Mouse (Mus musculus) neural tube, embryonic 11.5 days (tissue): Measurements from ENCODE around the gene Ccdc162. TPM values are rescaled to one million over a fixed set of nuclear protein-coding genes. Genes with fewer than 3 reads are reported as not detected.

Source experiments
- ATAC-seq: fragments of 200-750 bp; cut with Nextera tagmentation; 2 replicates; pipeline ENCODE4 v1.8.0; 2017; ENCODE audit warnings: moderate number of reproducible peaks, mild to moderate bottlenecking, moderate TSS enrichment, moderate library complexity; ENCODE audit not compliant: insufficient read depth, low FRiP score, low TSS enrichment
- DNase-seq: peaks from one replicate; pipeline ENCODE4 v3.0.0-alpha.2; 2015; ENCODE audit warnings: low spot score
- H3K27ac ChIP-seq: fragments of 300-500 bp; sonication (generic); 2 replicates; pipeline ENCODE4 v1.5.1; 2014; ENCODE audit warnings: low read depth, mild to moderate bottlenecking, low read length
- H3K27me3 ChIP-seq: fragments of 300-500 bp; sonication (generic); 2 replicates; pipeline ENCODE4 v1.6.1; 2014; ENCODE audit warnings: mild to moderate bottlenecking, low read length, mixed read lengths; ENCODE audit not compliant: control insufficient read depth, insufficient read depth
- H3K36me3 ChIP-seq: fragments of 300-500 bp; sonication (generic); 2 replicates; pipeline ENCODE4 v1.6.1; 2014; ENCODE audit warnings: mild to moderate bottlenecking, low read length, moderate library complexity, mixed read lengths; ENCODE audit not compliant: control insufficient read depth, insufficient read depth
- H3K4me1 ChIP-seq: fragments of 300-500 bp; sonication (generic); 2 replicates; pipeline ENCODE4 v1.6.1; 2014; ENCODE audit warnings: low read length, mixed read lengths; ENCODE audit not compliant: control insufficient read depth, insufficient read depth
- H3K4me2 ChIP-seq: fragments of 300-500 bp; sonication (generic); 2 replicates; pipeline ENCODE4 v1.6.1; 2014; ENCODE audit warnings: low read depth, mild to moderate bottlenecking, moderate library complexity
- H3K4me3 ChIP-seq: fragments of 300-500 bp; sonication (generic); 2 replicates; pipeline ENCODE4 v1.5.1; 2014; ENCODE audit warnings: low read depth, low read length
- H3K9ac ChIP-seq: fragments of 300-500 bp; sonication (generic); 2 replicates; pipeline ENCODE4 v1.6.1; 2014; ENCODE audit warnings: mild to moderate bottlenecking, low read length
- H3K9me3 ChIP-seq: fragments of 300-500 bp; sonication (generic); 2 replicates; pipeline ENCODE4 v1.6.1; 2016; ENCODE audit warnings: low read length; ENCODE audit not compliant: control insufficient read depth
- WGBS: fragments of 180-500 bp; shearing (Covaris S2); extraction: QIAGEN DNeasy Blood & Tissue Kit; methylation state at CpG from one replicate; pipeline ENCODE4 v1.1.7; 2014; 5-methylcytosine and 5-hydroxymethylcytosine counted together
- polyA plus RNA-seq: library from polyadenylated mRNA; unstranded; fragments of >200 nt; fragmentation: Nextera tagmentation; extraction: Ambion mirVana; gene quantifications from 2 replicates; pipeline ENCODE4 v1.2.1, GENCODE M21; 2014

Ccdc162 gene
- polyA plus RNA-seq, 1 experiment from 2014 or later, result 0.28 TPM

- no peak overlapping the region for H3K4me2 ChIP-seq
- DNase-seq (no peak), ATAC-seq (no peak)
- no peaks in the 10 kb centered on the region for H3K9me3 ChIP-seq
- H3K27me3 ChIP-seq, result no peaks in the 10 kb centered on the region
- H3K4me3 ChIP-seq, result no peak overlapping the region
- H3K36me3 ChIP-seq, result no peaks in the 10 kb centered on the region
- no peak overlapping the region for H3K9ac ChIP-seq
- WGBS, result 94% methylated on average over 5 of the region's 5 CpGs
- H3K27ac ChIP-seq, result no peak overlapping the region
- no peaks in the 10 kb centered on the region for H3K4me1 ChIP-seq
Measured at GRCm38 (mm10) chr10:41746554-41746953, 30.1 kb upstream of the Ccdc162 start.

GRCm38 (mm10) chr10:41744006-41744405 is 27.6 kb upstream of the Ccdc162 start:
- Histone ChIP-seq H3K4me1 (no peaks in the 10 kb centered on the region), H3K36me3 (no peaks in the 10 kb centered on the region), H3K9ac (no peak overlapping the region), H3K4me2 (no peak overlapping the region), H3K9me3 (no peaks in the 10 kb centered on the region), H3K27me3 (no peaks in the 10 kb centered on the region), H3K27ac (no peak overlapping the region), H3K4me3 (no peak overlapping the region)
- 86% methylated on average over 4 of the region's 4 CpGs for WGBS
- ATAC-seq (no peak), DNase-seq (no peak)

- H3K4me2 ChIP-seq, result no peak overlapping the region
- ATAC-seq, result no peak
- H3K27me3 ChIP-seq, result no peaks in the 10 kb centered on the region
- WGBS, result 84% methylated on average over 2 of the region's 2 CpGs
- H3K4me3 ChIP-seq, result no peak overlapping the region
- no peaks in the 10 kb centered on the region for H3K4me1 ChIP-seq
- DNase-seq, result no peak
- H3K9me3 ChIP-seq, result no peaks in the 10 kb centered on the region
- H3K27ac ChIP-seq, result no peak overlapping the region
- no peak overlapping the region for H3K9ac ChIP-seq
- H3K36me3 ChIP-seq, result no peaks in the 10 kb centered on the region
Measured at GRCm38 (mm10) chr10:41740221-41740620, 23.8 kb upstream of the Ccdc162 start.

- no peaks in the 10 kb centered on the region for H3K9me3 ChIP-seq
- no peak overlapping the region for H3K27ac ChIP-seq
- no peaks in the 10 kb centered on the region for H3K4me1 ChIP-seq
- DNase-seq (no peak), ATAC-seq (no peak)
- 97% methylated on average over 16 of the region's 16 CpGs for WGBS
- H3K36me3 ChIP-seq, result no peaks in the 10 kb centered on the region
- no peak overlapping the region for H3K9ac ChIP-seq
- no peak overlapping the region for H3K4me2 ChIP-seq
- no peaks in the 10 kb centered on the region for H3K27me3 ChIP-seq
- no peak overlapping the region for H3K4me3 ChIP-seq
Measured at GRCm38 (mm10) chr10:41737245-41737644, 20.8 kb upstream of the Ccdc162 start.

GRCm38 (mm10) chr10:41735398-41735797 is 19.0 kb upstream of the Ccdc162 start:
- Histone ChIP-seq H3K4me2 (no peak overlapping the region), H3K9ac (no peak overlapping the region), H3K9me3 (no peaks in the 10 kb centered on the region), H3K27me3 (no peaks in the 10 kb centered on the region), H3K36me3 (no peaks in the 10 kb centered on the region), H3K27ac (no peak overlapping the region), H3K4me1 (no peaks in the 10 kb centered on the region), H3K4me3 (no peak overlapping the region)
- ATAC-seq, result no peak
- WGBS, result 80% methylated on average over 6 of the region's 6 CpGs
- no peak for DNase-seq

- Histone ChIP-seq H3K9me3 (no peaks in the 10 kb centered on the region), H3K4me3 (no peak overlapping the region), H3K36me3 (no peaks in the 10 kb centered on the region; the same call in 1 of the 2 replicates), H3K4me2 (no peak overlapping the region), H3K4me1 (no peaks in the 10 kb centered on the region), H3K9ac (no peak overlapping the region), H3K27me3 (no peaks in the 10 kb centered on the region), H3K27ac (no peak overlapping the region)
- WGBS, result 95% methylated on average over 3 of the region's 3 CpGs
- ATAC-seq (no peak), DNase-seq (no peak)
Measured at GRCm38 (mm10) chr10:41733214-41733613, 16.8 kb upstream of the Ccdc162 start.

- no peak overlapping the region for H3K4me3 ChIP-seq
- ATAC-seq (no peak), DNase-seq (no peak)
- H3K4me1 ChIP-seq, result no peaks in the 10 kb centered on the region
- H3K36me3 ChIP-seq, result peaks cover 3% of the 10 kb centered on the region; the same call in 1 of the 2 replicates
- no peak overlapping the region for H3K4me2 ChIP-seq
- 90% methylated on average over 4 of the region's 4 CpGs for WGBS
- H3K27ac ChIP-seq, result no peak overlapping the region
- no peaks in the 10 kb centered on the region for H3K27me3 ChIP-seq
- no peaks in the 10 kb centered on the region for H3K9me3 ChIP-seq
- H3K9ac ChIP-seq, result no peak overlapping the region
Measured at GRCm38 (mm10) chr10:41731932-41732331, 15.5 kb upstream of the Ccdc162 start.

- Histone ChIP-seq H3K4me3 (no peak overlapping the region), H3K9ac (no peak overlapping the region), H3K27ac (no peak overlapping the region), H3K36me3 (peaks cover 3% of the 10 kb centered on the region; the same call in 1 of the 2 replicates), H3K4me2 (no peak overlapping the region), H3K9me3 (no peaks in the 10 kb centered on the region), H3K27me3 (no peaks in the 10 kb centered on the region), H3K4me1 (no peaks in the 10 kb centered on the region)
- WGBS, result 96% methylated on average over 10 of the region's 10 CpGs
- DNase-seq (no peak), ATAC-seq (no peak)
Measured at GRCm38 (mm10) chr10:41730746-41731145, 14.3 kb upstream of the Ccdc162 start.

- no peak overlapping the region for H3K4me2 ChIP-seq
- no peak overlapping the region for H3K27ac ChIP-seq
- no peak overlapping the region for H3K9ac ChIP-seq
- DNase-seq, result no peak
- no peaks in the 10 kb centered on the region for H3K27me3 ChIP-seq
- H3K4me3 ChIP-seq, result no peak overlapping the region
- H3K4me1 ChIP-seq, result no peaks in the 10 kb centered on the region
- H3K36me3 ChIP-seq, result peaks cover 3% of the 10 kb centered on the region; the same call in 1 of the 2 replicates
- H3K9me3 ChIP-seq, result no peaks in the 10 kb centered on the region
- 82% methylated on average over 9 of the region's 9 CpGs for WGBS
- no peak for ATAC-seq
Measured at GRCm38 (mm10) chr10:41726215-41726614, 9.8 kb upstream of the Ccdc162 start.
